Mouse (Mus musculus) spleen, adult 2 months (tissue): Measurements from ENCODE around the gene Dvl2.

Experiments used
- CTCF ChIP-seq: fragments of 200-500 bp; IDR thresholded peaks from 2 replicates; pipeline ENCODE4 v1.5.1; 2011; ENCODE audit warnings: mild to moderate bottlenecking, inconsistent platforms; ENCODE audit not compliant: insufficient read depth, insufficient read length, insufficient replicate concordance; ENCODE audit errors: extremely low read depth
- POLR2A ChIP-seq: fragments of 200-500 bp; IDR thresholded peaks from 2 replicates; pipeline ENCODE4 v1.6.1; 2011; ENCODE audit warnings: low read depth, low read length, inconsistent platforms

DNA sequence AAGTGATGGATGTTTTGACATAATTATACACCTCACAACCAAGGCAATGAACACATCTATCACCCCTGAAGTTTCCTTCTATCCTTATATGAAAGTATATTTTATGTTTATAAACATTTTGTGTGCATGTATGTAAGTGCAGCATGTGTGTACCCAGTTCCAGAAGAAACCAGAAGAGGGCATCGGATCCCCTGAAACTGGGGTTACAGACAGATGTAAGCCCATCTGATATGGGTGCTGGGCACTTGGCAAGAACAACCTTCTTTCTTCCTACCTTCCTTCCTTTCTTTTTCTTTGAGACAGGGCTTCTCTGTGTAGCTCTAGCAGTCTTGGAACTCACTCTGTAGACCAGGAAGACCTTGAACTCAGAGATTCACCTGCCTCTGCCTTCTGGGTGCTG, 44.2 kb upstream of the Dvl2 start:
- no peak for TF ChIP-seq POLR2A
- no peak for TF ChIP-seq CTCF
